Mouse (Mus musculus) midbrain, embryonic 10.5 days (tissue): ENCODE measurements around the gene Gm45021. TPM values are rescaled to one million over a fixed set of nuclear protein-coding genes. Genes with fewer than 3 reads are reported as not detected.
A peak's percentile ranks its signal among the peaks of the same experiment; 100 is the strongest.

Experiments used
- DNase-seq: peaks from one replicate; pipeline ENCODE4 v3.0.0-alpha.2; 2017; ENCODE audit warnings: low spot score
- H3K27ac ChIP-seq: fragments of 300-500 bp; sonication (generic); replicated peaks from 2 replicates; pipeline ENCODE4 v1.5.1; 2016; ENCODE audit warnings: mild to moderate bottlenecking
- H3K27me3 ChIP-seq: fragments of 300-500 bp; sonication (generic); 2 replicates; pipeline ENCODE4 v1.6.1; 2016; ENCODE audit warnings: low read depth, mild to moderate bottlenecking; ENCODE audit not compliant: poor library complexity, severe bottlenecking
- H3K36me3 ChIP-seq: fragments of 300-500 bp; sonication (generic); 2 replicates; pipeline ENCODE4 v1.6.1; 2016; ENCODE audit warnings: mild to moderate bottlenecking, moderate library complexity
- H3K4me1 ChIP-seq: fragments of 300-500 bp; sonication (generic); 2 replicates; pipeline ENCODE4 v1.6.1; 2016
- H3K4me3 ChIP-seq: fragments of 300-500 bp; sonication (generic); 2 replicates; pipeline ENCODE4 v1.5.1; 2016; ENCODE audit warnings: mild to moderate bottlenecking, moderate library complexity
- H3K9me3 ChIP-seq: fragments of 300-500 bp; sonication (generic); replicated peaks from 2 replicates; pipeline ENCODE4 v1.6.1; 2016; ENCODE audit warnings: mild to moderate bottlenecking
- WGBS: fragments of 180-500 bp; shearing (Covaris S2); methylation state at CpG from one replicate; pipeline ENCODE4 v1.1.7; 2016; 5-methylcytosine and 5-hydroxymethylcytosine counted together
- polyA plus RNA-seq: library from polyadenylated mRNA; unstranded; fragments of >200 nt; fragmentation: Nextera tagmentation; extraction: Ambion mirVana; gene quantifications from 2 replicates; pipeline ENCODE4 v1.2.1, GENCODE M21; 2016

Gene Gm45021
- polyA plus RNA-seq, 1 experiment from 2014 or later, result not detected

GRCm38 (mm10) chr6:48628808-48629660 is 39.6 kb downstream of the Gm45021 start:
- WGBS, result 12% methylated on average over 54 of the region's 54 CpGs
- peaks cover 69% of the 10 kb centered on the region for H3K27me3 ChIP-seq
- DNase-seq, result peak; percentile 45

GRCm38 (mm10) chr6:48629661-48630034 is 40.2 kb downstream of the Gm45021 start:
- 24% methylated on average over 13 of the region's 13 CpGs for whole genome bisulfite sequencing
- Histone ChIP-seq H3K27me3 (peaks cover 69% of the 10 kb centered on the region), H3K27ac (peak overlapping the region; percentile 60)

More at GRCm38 (mm10) chr6:48628808-48629660, 39.6 kb downstream of the Gm45021 start:
- peaks cover 29% of the 10 kb centered on the region for H3K4me1 ChIP-seq
- peak overlapping the region; percentile 60 for H3K27ac ChIP-seq
- no peaks in the 10 kb centered on the region for H3K36me3 ChIP-seq
- H3K4me3 ChIP-seq, result peak overlapping the region; percentile 57
- no peaks in the 10 kb centered on the region for H3K9me3 ChIP-seq

GRCm38 (mm10) chr6:48630831-48631230 is 41.4 kb downstream of the Gm45021 start:
- no peaks in the 10 kb centered on the region for H3K36me3 ChIP-seq
- WGBS, result 89% methylated on average over 8 of the region's 8 CpGs
- peaks cover 62% of the 10 kb centered on the region for H3K27me3 ChIP-seq
- DNase-seq, result no peak
- no peaks in the 10 kb centered on the region for H3K9me3 ChIP-seq
- peaks cover 29% of the 10 kb centered on the region for H3K4me1 ChIP-seq
- H3K4me3 ChIP-seq, result no peak overlapping the region
- H3K27ac ChIP-seq, result no peak overlapping the region

More at GRCm38 (mm10) chr6:48629661-48630034, 40.2 kb downstream of the Gm45021 start:
- Histone ChIP-seq H3K36me3 (no peaks in the 10 kb centered on the region), H3K9me3 (no peaks in the 10 kb centered on the region), H3K4me1 (peaks cover 29% of the 10 kb centered on the region), H3K4me3 (peak overlapping the region; percentile 57)
- no peak for DNase-seq

GRCm38 (mm10) chr6:48635105-48635504 is 45.7 kb downstream of the Gm45021 start:
- Histone ChIP-seq H3K4me3 (no peak overlapping the region), H3K4me1 (peaks cover 20% of the 10 kb centered on the region), H3K27ac (no peak overlapping the region), H3K36me3 (no peaks in the 10 kb centered on the region), H3K27me3 (peaks cover 19% of the 10 kb centered on the region), H3K9me3 (no peaks in the 10 kb centered on the region)
- DNase-seq, result no peak
- 80% methylated on average over 2 of the region's 2 CpGs for WGBS

GRCm38 (mm10) chr6:48636515-48636914 is 47.1 kb downstream of the Gm45021 start:
- 0 out of 2 replicates have a peak, but pooled peaks cover 6% of the 10 kb centered on the region for H3K27me3 ChIP-seq
- H3K4me1 ChIP-seq, result peaks cover 20% of the 10 kb centered on the region
- H3K27ac ChIP-seq, result no peak overlapping the region
- no peak for DNase-seq
- no peak overlapping the region for H3K4me3 ChIP-seq
- no peaks in the 10 kb centered on the region for H3K9me3 ChIP-seq
- H3K36me3 ChIP-seq, result no peaks in the 10 kb centered on the region
- 61% methylated on average over 6 of the region's 6 CpGs for WGBS

GRCm38 (mm10) chr6:48637811-48638500 is 48.5 kb downstream of the Gm45021 start:
- Histone ChIP-seq H3K4me3 (no peak overlapping the region), H3K36me3 (no peaks in the 10 kb centered on the region), H3K4me1 (peaks cover 20% of the 10 kb centered on the region), H3K9me3 (no peaks in the 10 kb centered on the region), H3K27me3 (no peaks in the 10 kb centered on the region), H3K27ac (no peak overlapping the region)
- DNase-seq, result no peak
- WGBS, result 71% methylated on average over 6 of the region's 6 CpGs

- Histone ChIP-seq H3K9me3 (no peaks in the 10 kb centered on the region), H3K4me3 (no peak overlapping the region), H3K36me3 (no peaks in the 10 kb centered on the region), H3K27ac (no peak overlapping the region), H3K4me1 (peaks cover 20% of the 10 kb centered on the region), H3K27me3 (no peaks in the 10 kb centered on the region)
- no peak for DNase-seq
- WGBS, result 74% methylated on average over 2 of the region's 2 CpGs
Observed at GRCm38 (mm10) chr6:48638553-48638952, 49.1 kb downstream of the Gm45021 start.

- 82% methylated on average over 6 of the region's 6 CpGs for WGBS
- Histone ChIP-seq H3K4me1 (peaks cover 19% of the 10 kb centered on the region), H3K36me3 (no peaks in the 10 kb centered on the region), H3K27me3 (no peaks in the 10 kb centered on the region; the same call in none of the 2 replicates), H3K4me3 (no peak overlapping the region), H3K27ac (no peak overlapping the region), H3K9me3 (no peaks in the 10 kb centered on the region)
- no peak for DNase-seq
Observed at GRCm38 (mm10) chr6:48641391-48641790, 52.0 kb downstream of the Gm45021 start.

GRCm38 (mm10) chr6:48642764-48643292 is 53.4 kb downstream of the Gm45021 start:
- no peaks in the 10 kb centered on the region for H3K36me3 ChIP-seq
- H3K4me3 ChIP-seq, result no peak overlapping the region
- H3K9me3 ChIP-seq, result no peaks in the 10 kb centered on the region
- H3K27ac ChIP-seq, result no peak overlapping the region
- WGBS, result 20% methylated on average over 4 of the region's 4 CpGs
- H3K27me3 ChIP-seq, result no peaks in the 10 kb centered on the region; the same call in none of the 2 replicates
- H3K4me1 ChIP-seq, result peaks cover 4% of the 10 kb centered on the region; the same call in 1 of the 2 replicates
- DNase-seq, result no peak

- WGBS, result 21% methylated on average over 12 of the region's 12 CpGs
- Histone ChIP-seq H3K27me3 (no peaks in the 10 kb centered on the region; the same call in none of the 2 replicates), H3K27ac (no peak overlapping the region), H3K4me3 (no peak overlapping the region), H3K36me3 (no peaks in the 10 kb centered on the region), H3K9me3 (no peaks in the 10 kb centered on the region), H3K4me1 (no peaks in the 10 kb centered on the region)
- peak; percentile 71 for DNase-seq
Observed at GRCm38 (mm10) chr6:48645660-48646308, 56.4 kb downstream of the Gm45021 start.

GRCm38 (mm10) chr6:48646309-48646690 is 56.9 kb downstream of the Gm45021 start:
- Histone ChIP-seq H3K27me3 (no peaks in the 10 kb centered on the region; the same call in none of the 2 replicates), H3K4me1 (no peaks in the 10 kb centered on the region), H3K27ac (no peak overlapping the region), H3K9me3 (no peaks in the 10 kb centered on the region), H3K36me3 (no peaks in the 10 kb centered on the region), H3K4me3 (no peak overlapping the region)
- 89% methylated on average over 4 of the region's 4 CpGs for WGBS
- DNase-seq, result no peak

- DNase-seq, result no peak
- no peaks in the 10 kb centered on the region for H3K9me3 ChIP-seq
- no peak within 1 kb of the TSS for H3K4me3 ChIP-seq
- H3K27me3 ChIP-seq, result no peaks in the 10 kb centered on the region; the same call in none of the 2 replicates
- no peaks in the 10 kb centered on the region for H3K36me3 ChIP-seq
- H3K4me1 ChIP-seq, result no peaks in the 10 kb centered on the region
- H3K27ac ChIP-seq, result no peak within 1 kb of the TSS
- WGBS, result 52% methylated on average over 3 of the region's 3 CpGs
Observed at GRCm38 (mm10) chr6:48646995-48647394, 57.6 kb downstream of the Gm45021 start, which contains the start of gene Gimap8. Gene Gimap8 (plus strand): TSS chr6:48647234.
